Mouse (Mus musculus): Measurements from ENCODE around the gene Dgki. TPM values are rescaled to one million over a fixed set of nuclear protein-coding genes. Genes with fewer than 3 reads are reported as not detected.

Dgki gene
- total RNA-seq, 2 experiments from 2014 or later: 0.13 to 0.15 TPM

DNA sequence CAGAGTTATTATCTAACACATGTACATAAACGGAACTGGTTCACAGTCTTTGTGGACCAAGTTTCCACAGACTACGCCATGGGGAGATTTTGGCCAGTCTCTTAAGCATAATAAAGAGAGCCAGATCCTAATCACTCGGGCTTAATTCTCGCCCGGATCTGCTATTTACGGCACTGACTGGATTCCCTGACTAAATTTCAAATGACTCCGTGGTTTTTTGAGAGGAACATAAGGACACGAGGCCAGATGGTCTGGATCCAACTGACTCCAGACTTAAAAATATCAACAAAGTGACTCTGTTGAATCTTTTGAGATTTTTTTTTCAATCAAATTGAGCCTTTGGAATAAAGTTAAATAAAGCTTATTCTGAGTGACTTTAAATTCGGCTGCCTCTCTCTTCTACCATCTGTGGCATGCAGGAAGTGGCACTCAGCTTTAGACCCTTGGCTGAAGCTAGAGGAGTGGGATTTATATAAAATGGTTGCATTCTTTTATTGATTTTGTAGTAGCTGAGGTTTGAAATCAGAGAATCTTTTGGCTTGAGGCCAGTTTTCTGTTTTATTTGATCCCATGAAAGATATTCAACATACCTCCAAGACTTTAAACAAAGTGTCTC is 227.5 kb downstream of the Dgki start:
- intact Hi-C loops (cut with DNase I): no loop called here

GRCm38 (mm10) chr6:37069836-37070600 is 230.0 kb downstream of the Dgki start:
- intact Hi-C loops (cut with DNase I): no loop called here
- DNase-seq: no peak

More for the DNA sequence above, 227.5 kb downstream of the Dgki start:
- DNase-seq: peak in 1 of 2 experiments; percentile 10

GRCm38 (mm10) chr6:37068737-37069136 is 231.2 kb downstream of the Dgki start:
- intact Hi-C loops (cut with DNase I): no loop called here
- no peak for DNase-seq

- DNase-seq: no peak
- intact Hi-C loops (cut with DNase I): no loop called here
Observed at GRCm38 (mm10) chr6:37067357-37067756, 232.6 kb downstream of the Dgki start.

GRCm38 (mm10) chr6:37064214-37064830 is 235.7 kb downstream of the Dgki start:
- no peak for DNase-seq
- intact Hi-C loops (cut with DNase I): no loop called here

DNA sequence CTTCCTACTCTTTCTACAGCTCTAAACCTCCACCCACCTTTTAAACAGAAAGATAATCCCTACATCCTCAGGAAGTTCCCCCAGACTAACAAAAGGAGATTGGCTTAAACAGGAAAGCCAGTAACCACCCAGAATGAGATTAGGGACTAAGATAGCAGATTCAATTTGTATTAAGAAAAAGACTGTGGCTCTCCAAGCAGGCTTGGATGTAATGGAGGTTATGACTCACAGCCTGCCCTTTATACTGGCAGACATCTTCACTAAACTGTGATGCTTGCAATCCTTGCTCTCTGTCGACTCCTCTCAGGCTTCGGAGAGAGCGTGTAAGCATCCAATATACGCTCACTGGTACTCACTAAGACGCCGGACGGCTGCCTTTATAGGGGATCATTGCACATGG is 236.7 kb downstream of the Dgki start:
- intact Hi-C loops (cut with DNase I): no loop called here

GRCm38 (mm10) chr6:37060114-37060513 is 239.9 kb downstream of the Dgki start:
- no peak for DNase-seq
- intact Hi-C loops (cut with DNase I): no loop called here

More for the DNA sequence above, 236.7 kb downstream of the Dgki start:
- no peak for DNase-seq

DNA sequence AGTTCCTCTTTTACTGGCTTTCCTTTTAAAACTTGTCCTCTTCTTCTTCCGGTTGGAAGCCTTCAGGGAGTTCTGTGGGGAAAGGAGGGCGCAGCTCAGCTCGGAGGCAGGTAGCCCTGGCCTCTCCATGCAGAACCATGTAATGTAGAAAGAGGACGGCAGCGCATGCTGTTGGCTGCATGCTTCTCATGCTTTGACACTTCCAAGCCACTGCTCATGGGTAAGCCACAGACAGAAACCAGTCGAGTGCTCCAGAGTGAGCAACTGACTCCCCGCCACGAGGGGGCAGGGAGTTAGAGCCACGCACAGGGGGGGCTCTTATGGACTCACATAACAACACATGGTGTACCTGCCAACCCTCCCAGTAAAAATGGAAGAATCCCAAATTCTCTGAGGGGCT is 242.0 kb downstream of the Dgki start:
- DNase-seq: no peak
- intact Hi-C loops (cut with DNase I): loop anchor here (5.0 kb wide), 2 partner anchors 39 to 389 kb away; no protein-coding TSS in a partner anchor

DNA sequence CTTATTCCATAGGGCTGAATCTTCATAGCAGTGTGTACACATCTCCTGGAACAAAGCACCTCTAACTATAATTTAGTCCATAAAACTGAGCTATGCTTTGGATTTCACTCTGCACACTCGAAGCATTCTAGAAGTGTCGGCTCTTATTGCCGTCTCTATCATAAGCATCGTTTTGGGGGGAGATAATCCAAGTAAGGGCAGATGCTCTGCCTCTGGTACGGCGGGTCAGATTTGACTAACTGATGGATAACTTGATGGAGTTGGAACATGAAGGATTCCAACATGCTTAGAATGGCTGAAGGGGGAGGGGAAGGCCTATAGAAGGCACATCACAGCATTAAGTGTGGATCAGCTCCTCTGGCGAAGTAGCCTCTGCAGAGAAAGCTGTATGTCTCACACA is 242.4 kb downstream of the Dgki start:
- intact Hi-C loops (cut with DNase I): loop anchor here (5.0 kb wide), 2 partner anchors 40 to 390 kb away; no protein-coding TSS in a partner anchor
- no peak for DNase-seq

DNA sequence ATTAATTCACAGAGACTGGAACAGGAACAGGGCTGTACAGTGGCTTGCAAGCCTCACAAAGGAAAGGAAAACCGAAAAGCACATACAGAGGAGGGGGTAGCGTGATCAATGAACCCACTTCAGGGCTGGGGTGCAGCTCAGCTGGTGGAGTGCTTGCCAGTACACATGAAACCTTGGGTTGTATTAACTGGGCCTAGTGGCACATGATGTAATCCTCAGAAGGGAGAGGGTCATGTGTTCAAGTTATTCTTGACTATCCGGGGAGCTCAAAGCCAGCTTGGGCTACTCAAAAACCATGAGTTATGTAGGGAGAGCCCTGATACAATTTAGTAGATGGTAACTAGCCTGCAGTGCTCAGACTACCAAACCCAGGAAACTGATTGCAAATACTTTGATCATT is 244.3 kb downstream of the Dgki start:
- DNase-seq: no peak
- intact Hi-C loops (cut with DNase I): loop anchor here (2.0 to 5.0 kb wide), 3 partner anchors 42 to 392 kb away; no protein-coding TSS in a partner anchor

DNA sequence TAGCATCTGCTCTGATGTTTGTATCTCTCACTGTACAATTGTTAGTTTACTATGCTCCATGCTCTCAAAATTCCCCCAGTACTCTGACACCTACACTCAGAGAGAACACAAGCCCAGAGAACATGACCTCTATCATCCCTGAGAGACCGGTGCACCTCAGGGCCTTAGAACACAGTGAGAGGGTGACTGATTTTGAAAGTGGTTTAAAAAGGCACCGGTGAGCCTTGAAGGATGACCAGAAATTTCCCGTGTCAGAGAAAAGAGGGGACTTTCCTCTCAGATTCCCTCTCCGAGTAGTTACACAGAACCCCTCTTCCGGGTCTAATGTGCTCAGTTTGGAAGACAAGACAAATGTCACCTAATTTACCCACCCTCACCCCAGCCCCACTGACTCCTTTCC is 244.9 kb downstream of the Dgki start:
- DNase-seq: no peak
- intact Hi-C loops (cut with DNase I): loop anchor here (2.0 to 5.0 kb wide), 3 partner anchors 42 to 392 kb away; no protein-coding TSS in a partner anchor

DNA sequence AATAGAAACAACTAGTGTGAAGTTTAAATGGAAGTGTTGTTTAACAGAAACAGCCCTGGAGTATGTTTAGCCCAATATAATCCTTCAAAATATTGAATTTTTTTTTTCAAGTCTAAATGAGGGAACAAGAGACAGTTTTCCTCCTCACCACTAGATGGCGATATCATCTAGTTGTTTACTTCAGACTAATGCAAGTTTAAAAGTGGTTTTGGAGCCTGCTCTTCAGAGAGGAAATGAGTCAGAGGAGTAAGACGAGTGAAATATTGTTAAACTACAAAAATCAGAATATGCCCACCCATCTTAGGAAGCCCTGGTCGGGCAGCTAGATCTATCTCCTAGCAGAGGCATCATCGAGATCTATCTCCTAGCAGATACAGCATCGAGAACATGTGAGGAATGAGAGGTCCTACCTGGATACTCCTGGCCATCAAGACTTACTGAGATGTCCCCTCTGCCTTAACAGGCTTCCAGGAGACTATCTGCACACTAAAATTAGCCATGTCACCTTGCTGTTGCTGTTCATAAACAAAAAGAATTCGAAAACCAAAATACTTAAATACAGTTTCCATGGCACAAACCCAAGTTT is 245.5 kb downstream of the Dgki start:
- intact Hi-C loops (cut with DNase I): loop anchor here (2.0 to 5.0 kb wide), 3 partner anchors 43 to 393 kb away; no protein-coding TSS in a partner anchor
- DNase-seq: no peak

- no peak for DNase-seq
- intact Hi-C loops (cut with DNase I): no loop called here
Observed at GRCm38 (mm10) chr6:37053411-37053810, 246.6 kb downstream of the Dgki start.

- intact Hi-C loops (cut with DNase I): no loop called here
- DNase-seq: no peak
Observed at GRCm38 (mm10) chr6:37051652-37052051, 248.3 kb downstream of the Dgki start.

DNA sequence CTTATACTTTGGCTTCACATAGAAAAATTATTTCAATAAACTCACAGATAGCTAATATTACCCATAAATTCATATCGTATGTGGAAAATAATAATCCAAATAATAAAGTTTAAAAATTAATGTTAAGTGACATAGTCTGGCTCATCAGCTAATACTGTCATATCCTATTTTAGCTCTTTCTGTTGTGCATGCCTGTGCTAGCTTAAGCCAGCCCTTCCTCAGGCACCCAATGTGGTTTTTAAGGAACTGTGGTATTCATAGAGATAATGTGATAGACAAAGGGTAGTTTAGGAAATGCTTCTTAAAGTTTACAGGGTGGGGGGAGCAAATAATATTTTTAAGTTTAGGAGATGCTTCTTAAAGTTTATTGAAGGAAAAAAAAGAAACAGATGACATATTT is 248.8 kb downstream of the Dgki start:
- no peak for DNase-seq
- intact Hi-C loops (cut with DNase I): no loop called here

GRCm38 (mm10) chr6:37047611-37048129 is 252.3 kb downstream of the Dgki start:
- DNase-seq: no peak

GRCm38 (mm10) chr6:37046152-37046788 is 253.7 kb downstream of the Dgki start:
- intact Hi-C loops (cut with DNase I): no loop called here

More at GRCm38 (mm10) chr6:37047611-37048129, 252.3 kb downstream of the Dgki start:
- intact Hi-C loops (cut with DNase I): no loop called here

GRCm38 (mm10) chr6:37044796-37045195 is 255.2 kb downstream of the Dgki start:
- intact Hi-C loops (cut with DNase I): loop anchor here (2.0 kb wide), 1 partner anchor 352 kb away; no protein-coding TSS in a partner anchor
- DNase-seq: no peak

More at GRCm38 (mm10) chr6:37046152-37046788, 253.7 kb downstream of the Dgki start:
- peak; percentile 23 to 24 for DNase-seq

- DNase-seq: no peak
- intact Hi-C loops (cut with DNase I): no loop called here
Observed at GRCm38 (mm10) chr6:37038444-37038843, 261.5 kb downstream of the Dgki start.

Data from gastrocnemius, postnatal 36 days (tissue).